Mouse (Mus musculus) liver, adult 2 months (tissue): ENCODE measurements around the gene Myo18a.

Experiments
- CTCF ChIP-seq: fragments of 200-500 bp; IDR thresholded peaks from 2 replicates; pipeline ENCODE4 v1.5.1; 2011; ENCODE audit warnings: low read depth, low read length, control low read depth
- POLR2A ChIP-seq: fragments of 200-500 bp; IDR thresholded peaks from 2 replicates; pipeline ENCODE4 v1.6.1; 2011; ENCODE audit warnings: low read length, control low read depth; ENCODE audit not compliant: insufficient read depth; ENCODE audit errors: extremely low read depth

GRCm38 (mm10) chr11:77852941-77853668 is 90.1 kb downstream of the Myo18a start:
- TF ChIP-seq CTCF = no peak
- TF ChIP-seq POLR2A = no peak
